ENCODE assay signal across 16 mouse cellular contexts in genomic region chr3:52766841-52767240, GRCm38 (mm10).
A peak's percentile ranks its signal among the peaks of the same experiment; 100 is the strongest.
DNase-seq lines count a peak whose midpoint lies in the region; ATAC-seq and TF ChIP-seq lines count a peak whose summit lies in the region.
"Had no signal": no experiment of that assay in that cellular context is flagged by ENCODE, and none has a peak within 500 bp of the region (broad histone marks: within the 10 kb centered on the region; RNA-seq: fewer than 3 reads in every experiment).

No protein-coding gene starts in this region.

- no peak for ATAC-seq in hindbrain, embryonic 14.5 days (ENCODE audit: low FRiP score)
- ATAC-seq in embryonic facial prominence, embryonic 15.5 days (ENCODE audit: insufficient number of reproducible peaks, low FRiP score, low TSS enrichment, low read depth) = 0 out of 2 replicates have a peak, but pooled peaks have one; percentile 64
- ATAC-seq: activated CD4-positive, CD25-positive, alpha-beta regulatory T cell, adult 4 months; inflammation-experienced regulatory T-cells, adult 6 months had no signal

- 0 out of 2 replicates have a peak overlapping the region, but pooled peaks have one; percentile 29 for H3K27ac ChIP-seq in hindbrain, embryonic 10.5 days
- no peak overlapping the region for H3K27ac ChIP-seq in hindbrain, embryonic 14.5 days
- no peak overlapping the region for H3K27ac ChIP-seq in embryonic facial prominence, embryonic 15.5 days (replicated peaks)
- peak overlapping the region; percentile 62; the same call in 1 of the 2 replicates for H3K27ac ChIP-seq in layer of hippocampus, adult 2 months
- H3K27ac ChIP-seq: embryonic facial prominence, embryonic 12.5 days; liver, embryonic 14.5 days had no signal

- no peak overlapping the region for H3K9ac ChIP-seq in hindbrain, embryonic 14.5 days
- no peak overlapping the region for H3K9ac ChIP-seq in embryonic facial prominence, embryonic 15.5 days
- H3K9ac ChIP-seq: embryonic facial prominence, embryonic 12.5 days; liver, embryonic 14.5 days had no signal

- H3K4me2 ChIP-seq in hindbrain, embryonic 14.5 days (replicated peaks) = no peak overlapping the region
- H3K4me2 ChIP-seq in embryonic facial prominence, embryonic 15.5 days (replicated peaks) = no peak overlapping the region
- H3K4me2 ChIP-seq: embryonic facial prominence, embryonic 12.5 days; heart, embryonic 11.5 days had no signal

- TF ChIP-seq CTCF in layer of hippocampus, adult 2 months (conservative IDR thresholded peaks at IDR 0.05) = no peak

- no peaks in the 10 kb centered on the region for H3K36me3 ChIP-seq in hindbrain, embryonic 10.5 days
- H3K36me3 ChIP-seq in hindbrain, embryonic 14.5 days (replicated peaks; ENCODE audit: control insufficient read depth, insufficient read depth) = no peaks in the 10 kb centered on the region
- no peaks in the 10 kb centered on the region for H3K36me3 ChIP-seq in embryonic facial prominence, embryonic 15.5 days
- H3K36me3 ChIP-seq: embryonic facial prominence, embryonic 12.5 days; G1E had no signal

- H3K4me1 ChIP-seq in hindbrain, embryonic 10.5 days (replicated peaks) = 0 out of 2 replicates have a peak, but pooled peaks cover 7% of the 10 kb centered on the region
- no peaks in the 10 kb centered on the region for H3K4me1 ChIP-seq in hindbrain, embryonic 14.5 days (replicated peaks; ENCODE audit: control insufficient read depth, insufficient read depth, low read length)
- peaks cover 10% of the 10 kb centered on the region for H3K4me1 ChIP-seq in embryonic facial prominence, embryonic 15.5 days

- no peaks in the 10 kb centered on the region for H3K27me3 ChIP-seq in hindbrain, embryonic 10.5 days (ENCODE audit: insufficient read depth, poor library complexity, severe bottlenecking)
- H3K27me3 ChIP-seq in hindbrain, embryonic 14.5 days (ENCODE audit: control insufficient read depth, insufficient read depth, low read length) = no peaks in the 10 kb centered on the region
- 0 out of 2 replicates have a peak, but pooled peaks cover 3% of the 10 kb centered on the region for H3K27me3 ChIP-seq in embryonic facial prominence, embryonic 15.5 days
- H3K27me3 ChIP-seq: embryonic facial prominence, embryonic 12.5 days had no signal

- DNase-seq in adrenal gland, postnatal 14 days = peak; percentile 63
- no peak for DNase-seq in adrenal gland, adult 8-10 months
- no peak for DNase-seq in hindbrain, embryonic 10.5 days (ENCODE audit: low spot score)
- no peak for DNase-seq in hindbrain, embryonic 14.5 days (ENCODE audit: low spot score)
- peak; percentile 50 to 58 for DNase-seq in layer of hippocampus, adult 2 months (ENCODE audit: low spot score in 2 of 2)
- no peak for DNase-seq in cerebellum, adult 11-12 months
- DNase-seq in kidney, postnatal 36 days = no peak
- DNase-seq: cerebellum, adult 8-10 months; lung, postnatal 4 days had no signal

- WGBS in hindbrain, embryonic 10.5 days = 76% methylated on average over 5 of the region's 5 CpGs
- 53% methylated on average over 5 of the region's 5 CpGs for WGBS in hindbrain, embryonic 14.5 days
- WGBS in embryonic facial prominence, embryonic 15.5 days = 52% methylated on average over 5 of the region's 5 CpGs

- no peak overlapping the region for H3K4me3 ChIP-seq in hindbrain, embryonic 10.5 days
- H3K4me3 ChIP-seq in hindbrain, embryonic 14.5 days (replicated peaks; ENCODE audit: low read length) = no peak overlapping the region
- no peak overlapping the region for H3K4me3 ChIP-seq in embryonic facial prominence, embryonic 15.5 days (replicated peaks)
- no peak overlapping the region for H3K4me3 ChIP-seq in layer of hippocampus, adult 2 months
- H3K4me3 ChIP-seq: embryonic facial prominence, embryonic 12.5 days had no signal

- H3K9me3 ChIP-seq in hindbrain, embryonic 10.5 days = no peaks in the 10 kb centered on the region
- H3K9me3 ChIP-seq in hindbrain, embryonic 14.5 days (ENCODE audit: control insufficient read depth, low read length) = no peaks in the 10 kb centered on the region
- no peaks in the 10 kb centered on the region for H3K9me3 ChIP-seq in embryonic facial prominence, embryonic 15.5 days (replicated peaks)
- H3K9me3 ChIP-seq: embryonic facial prominence, embryonic 12.5 days had no signal

Comparison
In these comparisons a context has a peak if more than half of its experiments do, and no peak if none do; other contexts are left out.
1. DNase-seq: peak in adrenal gland, postnatal 14 days (single experiment) and layer of hippocampus, adult 2 months (2 of 2); none in adrenal gland, adult 8-10 months (single experiment), hindbrain, embryonic 10.5 days (single experiment), hindbrain, embryonic 14.5 days (single experiment), cerebellum, adult 11-12 months (single experiment) and kidney, postnatal 36 days (0 of 2).
2. H3K27ac ChIP-seq: peak in hindbrain, embryonic 10.5 days (single experiment) and layer of hippocampus, adult 2 months (single experiment); none in hindbrain, embryonic 14.5 days (single experiment) and embryonic facial prominence, embryonic 15.5 days (single experiment).